In the genomic region with DNA sequence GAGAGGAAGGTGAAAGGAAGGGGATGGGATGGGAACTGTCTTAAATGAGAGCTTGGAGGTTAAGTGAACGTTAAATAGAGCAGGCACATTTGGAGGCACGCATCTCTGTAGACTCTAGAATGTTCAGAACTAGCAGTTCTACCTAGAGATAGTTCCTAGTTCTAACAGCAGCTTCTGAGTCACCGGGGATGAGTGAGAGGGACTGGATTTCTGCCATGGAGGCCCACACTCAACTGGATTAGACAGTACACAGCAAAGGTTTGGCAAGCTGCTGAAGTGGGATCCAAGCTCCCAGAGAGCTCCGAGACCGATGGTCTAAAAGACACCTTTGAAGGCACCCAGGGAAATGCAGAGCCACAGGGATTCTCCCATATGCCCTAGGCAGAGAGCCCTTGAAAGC, we compare ENCODE assay signal across 20 mouse cellular contexts.
DNase-seq lines count a peak whose midpoint lies in the region; ATAC-seq and TF ChIP-seq lines count a peak whose summit lies in the region.
"Had no signal": no experiment of that assay in that cellular context is flagged by ENCODE, and none has a peak within 500 bp of the region (broad histone marks: within the 10 kb centered on the region; RNA-seq: fewer than 3 reads in every experiment).

No protein-coding gene starts in this region.

- H3K27ac ChIP-seq in left cerebral cortex, adult 2 months, result no peak overlapping the region
- H3K27ac ChIP-seq: forebrain, embryonic 15.5 days; heart, embryonic 10.5 days; hindbrain, postnatal 0 days; kidney, postnatal 0 days had no signal

- intact Hi-C loops in left cerebral cortex, adult 2 months (cut with DNase I), result no loop called here
- intact Hi-C loops in gastrocnemius, postnatal 36 days (cut with DNase I), result no loop called here

- DNase-seq in frontal cortex, postnatal 10 days (ENCODE audit: low spot score in 2 of 2), result no peak
- DNase-seq in frontal cortex, postnatal 14 days (ENCODE audit: low spot score in 2 of 2), result peak; percentile 10 to 15
- DNase-seq in left cerebral cortex, adult 2 months (ENCODE audit: extremely low spot score in 1 of 2, low spot score in 2 of 2), result peak; percentile 24 to 52
- peak; percentile 50 for DNase-seq in right cerebral cortex, postnatal 25 days
- no peak for DNase-seq in adrenal gland, postnatal 4 days (ENCODE audit: low spot score in 2 of 2)
- no peak for DNase-seq in heart, postnatal 4 days
- no peak for DNase-seq in gastrocnemius, postnatal 36 days
- DNase-seq: adrenal gland, postnatal 10 days; cerebellum, adult 2 months; gastrocnemius, postnatal 10 days; heart, postnatal 10 days; kidney, adult 11 months; lung, adult 18-20 months; thymus, adult 18-20 months had no signal

- no peak for TF ChIP-seq CTCF in left cerebral cortex, adult 2 months (IDR thresholded peaks at IDR 0.05)

- no peak overlapping the region for H3K4me3 ChIP-seq in left cerebral cortex, adult 2 months
- H3K4me3 ChIP-seq: erythroblast, embryonic 14.5 days; forebrain, embryonic 15.5 days; heart, embryonic 10.5 days had no signal

- peak; percentile 96 for ATAC-seq in frontal cortex, adult (ENCODE audit: low TSS enrichment)
- ATAC-seq: forebrain, embryonic 15.5 days; hindbrain, postnatal 0 days had no signal

Comparison
In these comparisons a context has a peak if more than half of its experiments do, and no peak if none do; other contexts are left out.
1. DNase-seq: peak in frontal cortex, postnatal 14 days (2 of 2), left cerebral cortex, adult 2 months (2 of 2) and right cerebral cortex, postnatal 25 days (single experiment); none in frontal cortex, postnatal 10 days (0 of 2), adrenal gland, postnatal 4 days (0 of 2), heart, postnatal 4 days (single experiment) and gastrocnemius, postnatal 36 days (0 of 2).